Mouse (Mus musculus) testis, postnatal 10 days (tissue): ENCODE results near the gene Arglu1.

ENCODE experiments used
- DNase-seq: peaks from one replicate; pipeline ENCODE4 v3.0.0; 2021; ENCODE audit warnings: low spot score

Arglu1 gene

DNA sequence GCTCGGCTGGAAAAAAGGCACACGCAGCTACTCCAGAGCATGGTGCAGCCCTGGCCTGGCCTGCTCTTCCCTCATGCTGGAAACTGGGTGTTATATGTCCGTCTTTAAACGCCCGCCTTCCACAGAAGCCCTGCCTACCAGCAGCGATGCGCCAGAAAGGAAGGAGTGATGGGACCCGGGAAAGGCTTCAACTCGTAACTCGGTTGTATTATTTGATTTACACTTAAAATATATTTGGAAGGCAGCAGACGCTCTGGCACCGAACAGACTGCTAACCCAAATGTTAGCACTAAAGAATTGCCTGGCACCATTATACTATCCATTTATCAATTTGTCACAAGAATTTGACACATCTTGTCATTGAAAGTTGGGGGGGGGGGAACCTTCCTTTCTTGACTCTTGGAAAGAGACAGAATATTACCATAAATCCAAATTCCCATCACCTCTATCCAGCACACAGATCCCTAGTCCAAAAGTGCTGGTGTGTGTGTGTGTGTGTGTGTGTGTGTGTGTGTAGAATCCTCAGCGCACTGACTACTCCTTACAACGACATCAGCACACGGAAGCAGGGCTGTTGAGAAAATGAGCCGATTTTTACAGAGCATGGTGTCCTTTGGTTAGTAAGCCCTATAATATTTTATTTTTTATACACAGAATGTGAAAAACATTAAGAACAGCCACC lies 68.9 kb downstream of the Arglu1 start:
- DNase-seq = no peak

DNA sequence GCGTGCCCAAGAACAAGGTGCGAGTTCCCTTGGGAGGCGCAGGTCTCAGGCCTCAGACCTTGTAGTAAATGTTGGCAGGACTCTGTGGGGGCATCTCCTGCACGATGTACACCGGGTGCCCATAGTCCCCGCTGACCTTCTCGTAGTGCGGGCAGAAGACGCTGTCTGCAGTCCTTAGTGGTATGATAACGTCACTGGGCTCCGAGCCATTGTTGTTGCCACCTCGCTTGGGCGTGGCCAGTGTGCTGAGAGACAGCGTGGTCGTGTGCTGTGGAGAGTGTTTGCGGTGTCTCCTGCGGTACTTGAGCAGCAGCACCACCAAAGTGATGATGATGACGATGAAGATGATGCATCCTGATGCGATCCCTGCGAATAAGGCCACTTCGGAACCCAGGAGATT lies 69.8 kb downstream of the Arglu1 start:
- peak; percentile 71 for DNase-seq

DNA sequence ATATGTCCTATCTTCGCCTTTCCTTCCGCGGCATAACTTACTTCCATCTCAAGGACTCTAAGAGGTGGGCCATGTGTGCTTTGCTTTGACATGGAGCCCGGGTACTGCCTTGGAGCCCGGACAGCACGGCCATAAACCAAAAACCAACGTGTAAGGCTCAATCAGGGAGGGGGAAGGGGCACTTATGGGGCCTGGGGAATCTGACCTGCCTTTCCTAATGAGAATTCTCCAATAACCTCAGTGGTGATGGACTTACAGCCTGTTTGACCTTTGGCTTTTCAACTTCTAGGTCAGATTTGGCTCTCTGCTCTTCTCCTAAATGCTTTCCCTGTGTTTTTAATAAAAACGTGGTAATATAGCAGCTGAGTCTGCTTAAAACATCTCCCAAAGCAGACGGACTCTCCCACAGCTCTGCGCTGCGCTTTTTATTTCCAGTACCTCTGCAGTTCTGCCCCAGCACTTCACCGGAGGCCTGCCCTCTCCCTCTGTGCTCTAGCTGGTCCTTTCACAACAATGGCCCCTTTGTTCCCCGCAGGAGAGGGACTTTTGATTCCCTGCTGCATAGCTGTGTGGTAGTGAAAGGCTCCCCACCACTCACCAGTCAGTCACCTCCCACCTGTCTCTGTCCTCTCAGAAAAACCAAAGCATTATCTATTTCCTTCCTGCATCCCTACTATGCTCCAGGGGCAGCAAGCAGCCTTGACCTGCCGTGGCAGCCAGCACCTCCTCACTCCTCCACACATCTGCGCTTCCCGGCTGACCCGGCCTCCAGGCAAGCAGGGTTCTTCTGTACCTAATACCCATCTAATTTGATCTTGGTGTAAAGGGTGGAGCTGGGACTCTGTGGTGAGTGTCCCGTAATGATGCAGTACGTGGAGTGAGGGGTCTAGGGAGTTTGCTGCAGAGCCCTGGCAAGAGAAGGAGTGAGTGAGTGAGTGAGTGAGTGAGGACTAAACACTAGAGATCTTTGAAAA lies 70.8 kb downstream of the Arglu1 start:
- DNase-seq = no peak
